Mouse (Mus musculus) thymus, postnatal 36 days (tissue): ENCODE data around the gene Ide.
"Not testable (repeated sequence)": the region's sequence is repeated elsewhere in the genome, so short reads cannot be mapped to it uniquely, and the experiment has no call there.

Experiments
- DNase-seq, 2 experiments: peaks; one replicate each; pipeline ENCODE4 v3.0.0; 2022; ENCODE audit warnings: mixed read lengths in 2 of 2

Gene Ide

GRCm38 (mm10) chr19:37263943-37264897 is 73.4 kb downstream of the Ide start:
- no peak for DNase-seq

- no peak for DNase-seq
Measured at GRCm38 (mm10) chr19:37263566-37263942, 74.1 kb downstream of the Ide start.

- DNase-seq, result no peak
Measured at GRCm38 (mm10) chr19:37262389-37262788, 75.3 kb downstream of the Ide start.

GRCm38 (mm10) chr19:37255321-37255720 is 82.3 kb downstream of the Ide start:
- no peak for DNase-seq

- DNase-seq, result no peak
Measured at GRCm38 (mm10) chr19:37252104-37252503, 85.5 kb downstream of the Ide start.

- no peak for DNase-seq
Measured at GRCm38 (mm10) chr19:37248199-37248598, 89.5 kb downstream of the Ide start.

GRCm38 (mm10) chr19:37246859-37247258 is 90.8 kb downstream of the Ide start:
- DNase-seq, result no peak

- no peak for DNase-seq
Measured at GRCm38 (mm10) chr19:37242707-37243106, 94.9 kb downstream of the Ide start.

- DNase-seq, result no peak
Measured at GRCm38 (mm10) chr19:37241201-37241600, 96.5 kb downstream of the Ide start.

- DNase-seq, result no peak
Measured at GRCm38 (mm10) chr19:37239096-37239495, 98.6 kb downstream of the Ide start.

GRCm38 (mm10) chr19:37238651-37239050 is 99.0 kb downstream of the Ide start:
- DNase-seq, result no peak

GRCm38 (mm10) chr19:37237712-37238437 is 99.8 kb downstream of the Ide start:
- no peak for DNase-seq

- no peak for DNase-seq
Measured at GRCm38 (mm10) chr19:37237306-37237705, 100.3 kb downstream of the Ide start.

- DNase-seq, result no peak
Measured at GRCm38 (mm10) chr19:37235818-37236217, 101.8 kb downstream of the Ide start.

GRCm38 (mm10) chr19:37233561-37234539 is 103.8 kb downstream of the Ide start:
- DNase-seq, result no peak

GRCm38 (mm10) chr19:37232598-37232997 is 105.1 kb downstream of the Ide start:
- not testable (repeated sequence) for DNase-seq

GRCm38 (mm10) chr19:37225197-37225862 is 112.3 kb downstream of the Ide start:
- DNase-seq, result no peak
